Mouse (Mus musculus) myocyte (in vitro differentiated cells): Measurements from ENCODE around the gene Zscan21. TPM values are rescaled to one million over a fixed set of nuclear protein-coding genes. Genes with fewer than 3 reads are reported as not detected.
A peak's percentile ranks its signal among the peaks of the same experiment; 100 is the strongest.

Experiments
- H3K27me3 ChIP-seq: one replicate; pipeline ENCODE4 v1.6.1; 2011; ENCODE audit not compliant: control insufficient read depth, insufficient read depth, insufficient read length
- H3K36me3 ChIP-seq: one replicate; pipeline ENCODE4 v1.6.1; 2011; ENCODE audit not compliant: control insufficient read depth, insufficient read depth
- H3K4me2 ChIP-seq: one replicate; pipeline ENCODE4 v1.6.1; 2011; ENCODE audit warnings: low read depth, control low read depth
- H3K4me3 ChIP-seq: one replicate; pipeline ENCODE4 v1.5.1; 2011; ENCODE audit warnings: mild to moderate bottlenecking, control low read depth, moderate library complexity
- H3K79me2 ChIP-seq: one replicate; pipeline ENCODE4 v1.6.1; 2011; ENCODE audit not compliant: control insufficient read depth, insufficient read depth
- H3ac ChIP-seq: one replicate; pipeline ENCODE4 v1.6.1; 2011; ENCODE audit not compliant: control insufficient read depth, insufficient read length
- CEBPB ChIP-seq: IDR thresholded peaks from 2 replicates; pipeline ENCODE4 v1.6.1; 2011; ENCODE audit warnings: mild to moderate bottlenecking, moderate library complexity; ENCODE audit not compliant: poor library complexity, insufficient read depth, severe bottlenecking
- E2F4 ChIP-seq: IDR thresholded peaks from one replicate; pipeline ENCODE4 v1.6.1; 2011; ENCODE audit warnings: mild to moderate bottlenecking, control low read depth, moderate library complexity; ENCODE audit not compliant: insufficient read depth
- MAX ChIP-seq: IDR thresholded peaks from one replicate; pipeline ENCODE4 v1.6.1; 2011; ENCODE audit warnings: low read depth, mild to moderate bottlenecking, control low read depth
- MYOD1 ChIP-seq, 3 experiments: IDR thresholded peaks; one replicate each; pipeline ENCODE4 v1.6.1; 2011; ENCODE audit warnings: control low read depth in 2 of 3, low read depth in 2 of 3, mild to moderate bottlenecking in 2 of 3, moderate library complexity in 1 of 3; ENCODE audit not compliant: insufficient read length in 2 of 3, control insufficient read depth in 1 of 3
- MYOG ChIP-seq, 3 experiments: IDR thresholded peaks; one replicate each; pipeline ENCODE4 v1.6.1; 2011; ENCODE audit warnings: control low read depth in 2 of 3, low read depth in 2 of 3, mild to moderate bottlenecking in 2 of 3; ENCODE audit not compliant: insufficient read length in 2 of 3, control insufficient read depth in 1 of 3, insufficient read depth in 1 of 3
- POLR2A ChIP-seq: IDR thresholded peaks from one replicate; pipeline ENCODE4 v1.6.1; 2011; ENCODE audit warnings: low read depth, mild to moderate bottlenecking, control low read depth, moderate library complexity; ENCODE audit not compliant: insufficient read length
- POLR2AphosphoS2 ChIP-seq: IDR thresholded peaks from one replicate; pipeline ENCODE4 v1.6.1; 2011; ENCODE audit warnings: low read depth, control low read depth; ENCODE audit not compliant: insufficient read length
- REST ChIP-seq: IDR thresholded peaks from one replicate; pipeline ENCODE4 v1.6.1; 2011; ENCODE audit warnings: mild to moderate bottlenecking, control low read depth, moderate library complexity; ENCODE audit not compliant: insufficient read depth, insufficient read length
- SRF ChIP-seq: IDR thresholded peaks from one replicate; pipeline ENCODE4 v1.6.1; 2011; ENCODE audit warnings: low read depth; ENCODE audit not compliant: control insufficient read depth, insufficient read length
- TCF12 ChIP-seq: IDR thresholded peaks from one replicate; pipeline ENCODE4 v1.6.1; 2011; ENCODE audit warnings: mild to moderate bottlenecking, control low read depth; ENCODE audit not compliant: poor library complexity, insufficient read depth, severe bottlenecking
- TCF3 ChIP-seq: IDR thresholded peaks from one replicate; pipeline ENCODE4 v1.6.1; 2011; ENCODE audit warnings: low read depth, control low read depth; ENCODE audit not compliant: insufficient read length
- USF1 ChIP-seq: IDR thresholded peaks from one replicate; pipeline ENCODE4 v1.6.1; 2011; ENCODE audit warnings: low read depth, mild to moderate bottlenecking, control low read depth, moderate library complexity
- polyA plus RNA-seq: library from polyadenylated mRNA; unstranded; fragments of >200 nt; fragmentation: generic; extraction: Trizol; gene quantifications from one replicate; pipeline ENCODE4 v1.2.1, GENCODE M21; 2012; ENCODE audit warnings: missing spikeins

The Zscan21 gene
- polyA plus RNA-seq, 1 experiment, result 12.3 TPM

GRCm38 (mm10) chr5:138080456-138080855 is 36.2 kb upstream of the Zscan21 start:
- H3K27me3 ChIP-seq, result peaks cover 10% of the 10 kb centered on the region
- peaks cover 5% of the 10 kb centered on the region for H3K79me2 ChIP-seq
- H3K36me3 ChIP-seq, result no peaks in the 10 kb centered on the region
- H3K4me2 ChIP-seq, result no peak overlapping the region
- TF ChIP-seq E2F4 (no peak), MYOG (IDR thresholded peaks at IDR 0.05; ENCODE audit: control insufficient read depth in 1 of 3, insufficient read depth in 1 of 3, insufficient read length in 2 of 3, low read depth in 2 of 3) (no peak), REST (no peak), TCF3 (no peak), MYOD1 (IDR thresholded peaks at IDR 0.05; ENCODE audit: control insufficient read depth in 1 of 3, insufficient read length in 2 of 3, low read depth in 2 of 3) (no peak), MAX (no peak), USF1 (no peak)
- H3K4me3 ChIP-seq, result no peak overlapping the region
- no peak overlapping the region for H3ac ChIP-seq

DNA sequence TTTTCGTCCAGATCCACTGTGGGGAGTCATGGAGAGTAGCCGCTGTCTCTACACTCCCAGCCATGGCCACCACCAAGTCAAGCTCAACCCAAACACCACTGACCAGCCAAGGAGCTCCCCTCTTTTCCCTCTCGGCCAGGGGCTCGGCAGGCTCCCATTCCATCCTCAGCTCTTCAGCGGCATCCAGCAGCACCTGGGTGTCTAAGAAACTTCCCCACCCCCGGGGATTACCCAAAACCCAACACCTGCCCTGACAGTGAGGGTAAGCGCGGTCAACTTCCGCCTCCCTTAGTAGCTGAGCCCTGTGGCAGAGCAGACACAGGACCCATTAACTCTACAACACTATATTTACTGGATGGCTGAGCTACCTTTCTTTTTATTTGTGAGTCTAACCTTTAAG is 35.3 kb upstream of the Zscan21 start:
- Histone ChIP-seq H3K4me3 (no peak overlapping the region), H3K4me2 (no peak overlapping the region), H3K27me3 (peaks cover 10% of the 10 kb centered on the region), H3ac (no peak overlapping the region), H3K36me3 (no peaks in the 10 kb centered on the region), H3K79me2 (peaks cover 15% of the 10 kb centered on the region)
- TF ChIP-seq POLR2A (no peak), MYOG (IDR thresholded peaks at IDR 0.05; ENCODE audit: control insufficient read depth in 1 of 3, insufficient read depth in 1 of 3, insufficient read length in 2 of 3, low read depth in 2 of 3) (no peak), SRF (no peak), TCF3 (no peak), USF1 (no peak)

DNA sequence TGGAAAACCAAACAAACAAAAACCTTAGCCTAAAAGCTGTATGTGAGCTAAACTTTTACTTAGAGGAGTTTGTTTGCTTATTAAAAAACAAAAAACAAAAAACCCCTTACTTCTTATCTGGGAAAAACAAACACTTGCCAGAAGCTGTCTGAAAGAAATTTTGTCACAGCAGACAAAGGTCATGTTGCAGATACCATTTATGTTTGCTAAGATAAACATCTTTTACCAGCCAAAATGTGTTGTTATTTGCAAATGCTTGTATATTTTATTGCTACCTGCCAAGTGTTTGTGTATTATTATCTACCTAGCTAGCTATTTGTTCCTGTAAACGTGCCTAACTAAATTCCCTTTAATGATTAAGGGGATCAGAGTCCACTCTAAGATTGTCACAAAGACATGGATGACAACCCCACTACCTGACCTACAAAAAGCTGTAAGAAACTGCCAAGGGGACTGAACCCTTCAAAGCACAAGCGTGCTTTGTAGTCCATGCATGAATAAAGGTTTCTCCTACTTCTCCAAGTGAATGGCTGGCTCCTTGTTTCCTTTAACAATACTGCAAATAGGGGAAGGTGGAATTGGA is 33.3 kb upstream of the Zscan21 start:
- peaks cover 35% of the 10 kb centered on the region for H3K79me2 ChIP-seq
- no peak overlapping the region for H3K4me3 ChIP-seq
- peaks cover 10% of the 10 kb centered on the region for H3K27me3 ChIP-seq
- H3K4me2 ChIP-seq, result no peak overlapping the region
- H3K36me3 ChIP-seq, result no peaks in the 10 kb centered on the region
- no peak overlapping the region for H3ac ChIP-seq
- TF ChIP-seq MYOG (IDR thresholded peaks at IDR 0.05; ENCODE audit: control insufficient read depth in 1 of 3, insufficient read depth in 1 of 3, insufficient read length in 2 of 3, low read depth in 2 of 3), result no peak
- TF ChIP-seq MAX, result no peak
- TF ChIP-seq TCF3, result no peak
- TF ChIP-seq CEBPB, result no peak
- TF ChIP-seq POLR2A, result no peak
- TF ChIP-seq MYOD1 (IDR thresholded peaks at IDR 0.05; ENCODE audit: control insufficient read depth in 1 of 3, insufficient read length in 2 of 3, low read depth in 2 of 3), result no peak
- no peak for TF ChIP-seq SRF
- TF ChIP-seq REST, result no peak
- no peak for TF ChIP-seq TCF12

- Histone ChIP-seq H3K4me2 (no peak overlapping the region), H3K4me3 (no peak overlapping the region), H3K79me2 (peaks cover 40% of the 10 kb centered on the region), H3ac (no peak overlapping the region), H3K36me3 (no peaks in the 10 kb centered on the region), H3K27me3 (peaks cover 10% of the 10 kb centered on the region)
- TF ChIP-seq MAX (no peak), USF1 (no peak)
Measured at GRCm38 (mm10) chr5:138083936-138084335, 32.8 kb upstream of the Zscan21 start.

- peak overlapping the region; percentile 81 for H3K4me2 ChIP-seq
- H3K36me3 ChIP-seq, result no peaks in the 10 kb centered on the region
- TF ChIP-seq USF1, result no peak
- TF ChIP-seq POLR2AphosphoS2, result no peak
- TF ChIP-seq CEBPB, result no peak
- H3K79me2 ChIP-seq, result peaks cover 46% of the 10 kb centered on the region
- H3K4me3 ChIP-seq, result peak overlapping the region; percentile 91
- peak overlapping the region; percentile 60 for H3ac ChIP-seq
- peaks cover 10% of the 10 kb centered on the region for H3K27me3 ChIP-seq
Measured at GRCm38 (mm10) chr5:138084507-138084906, 32.2 kb upstream of the Zscan21 start.

DNA sequence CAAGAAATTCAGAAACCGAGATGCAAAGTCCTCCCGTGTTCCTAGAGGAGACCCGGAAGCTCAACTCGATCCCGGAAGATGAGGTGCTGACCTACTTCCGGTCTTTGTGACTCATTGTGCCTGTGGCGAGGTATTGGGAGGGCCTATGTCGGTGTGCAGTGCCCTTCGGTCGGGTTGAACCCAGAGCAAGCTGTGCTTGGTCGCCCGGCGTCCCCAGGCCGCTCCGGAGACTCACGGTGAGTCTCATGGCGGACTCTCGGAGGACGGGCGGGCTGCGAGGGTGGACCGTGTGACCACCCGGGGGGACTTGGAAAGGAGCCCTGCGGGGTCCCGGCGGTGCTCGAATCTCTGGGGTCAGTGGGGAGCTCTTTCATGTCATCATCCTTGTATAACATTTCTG is 31.7 kb upstream of the Zscan21 start, which contains the start of gene Zkscan1:
TSS of gene Zkscan1 (plus strand) at position 89 of the 400 bp plus-strand sequence.
- TF ChIP-seq TCF12 (no peak), MYOG (IDR thresholded peaks at IDR 0.05; ENCODE audit: control insufficient read depth in 1 of 3, insufficient read depth in 1 of 3, insufficient read length in 2 of 3, low read depth in 2 of 3) (peak in 1 of 3 experiments; percentile 16), MYOD1 (IDR thresholded peaks at IDR 0.05; ENCODE audit: control insufficient read depth in 1 of 3, insufficient read length in 2 of 3, low read depth in 2 of 3) (peak in 1 of 3 experiments; percentile 2), MAX (no peak), USF1 (no peak), REST (no peak), TCF3 (no peak), CEBPB (no peak), POLR2A (peak; percentile 92), POLR2AphosphoS2 (peak; percentile 93)
- H3K36me3 ChIP-seq, result no peaks in the 10 kb centered on the region

More for the DNA sequence above, 31.7 kb upstream of the Zscan21 start, which contains the start of gene Zkscan1:
- Histone ChIP-seq H3K4me3 (peak within 1 kb of the TSS; percentile 91), H3K27me3 (peaks cover 10% of the 10 kb centered on the region), H3K79me2 (peaks cover 51% of the 10 kb centered on the region), H3ac (peak within 1 kb of the TSS; percentile 60), H3K4me2 (peak within 1 kb of the TSS; percentile 81)
